Mouse (Mus musculus): ENCODE results near the gene Olfr630. TPM values are rescaled to one million over a fixed set of nuclear protein-coding genes. Genes with fewer than 3 reads are reported as not detected.
"Not testable (repeated sequence)": the region's sequence is repeated elsewhere in the genome, so short reads cannot be mapped to it uniquely, and the experiment has no call there.

The Olfr630 gene
- not detected in 2 replicates for polyA plus RNA-seq (2014; fragmentation: Nextera tagmentation; extraction: Ambion mirVana)

GRCm38 (mm10) chr7:103757233-103757632 lies at the start of gene Olfr630:
Olfr630 (minus strand) TSS chr7:103757333.
- ATAC-seq (ENCODE audit: insufficient read depth): no peak
- Histone ChIP-seq H3K4me3 (ENCODE audit: low read depth, low read length) (no peak within 1 kb of the TSS), H3K36me3 (ENCODE audit: insufficient read depth) (no peaks in the 10 kb centered on the region), H3K4me1 (ENCODE audit: insufficient read depth) (no peaks in the 10 kb centered on the region), H3K9ac (no peak within 1 kb of the TSS), H3K4me2 (no peak within 1 kb of the TSS), H3K9me3 (ENCODE audit: low read depth, low read length) (no peaks in the 10 kb centered on the region), H3K27me3 (ENCODE audit: insufficient read depth, low read length) (no peaks in the 10 kb centered on the region), H3K27ac (ENCODE audit: low read depth) (no peak within 1 kb of the TSS)
- DNase-seq: no peak
- TF ChIP-seq CTCF (IDR thresholded peaks at IDR 0.05; ENCODE audit: low read depth): no peak
- WGBS: 35% methylated on average over 2 of the region's 2 CpGs

GRCm38 (mm10) chr7:103806856-103807255 lies 49.7 kb upstream of the Olfr630 start:
- Histone ChIP-seq H3K27me3 (ENCODE audit: insufficient read depth, low read length) (no peaks in the 10 kb centered on the region), H3K4me3 (ENCODE audit: low read depth, low read length) (no peak overlapping the region), H3K27ac (ENCODE audit: low read depth) (no peak overlapping the region), H3K4me1 (ENCODE audit: insufficient read depth) (no peaks in the 10 kb centered on the region), H3K4me2 (no peak overlapping the region), H3K36me3 (ENCODE audit: insufficient read depth) (no peaks in the 10 kb centered on the region), H3K9ac (no peak overlapping the region), H3K9me3 (ENCODE audit: low read depth, low read length) (no peaks in the 10 kb centered on the region)
- DNase-seq (peak; percentile 78), ATAC-seq (ENCODE audit: insufficient read depth) (no peak)
- WGBS: 66% methylated on average over 1 of the region's 1 CpGs
- TF ChIP-seq CTCF (IDR thresholded peaks at IDR 0.05; ENCODE audit: low read depth): peak; percentile 63

- Histone ChIP-seq H3K4me1 (ENCODE audit: insufficient read depth) (no peaks in the 10 kb centered on the region), H3K4me3 (ENCODE audit: low read depth, low read length) (no peak overlapping the region), H3K36me3 (ENCODE audit: insufficient read depth) (no peaks in the 10 kb centered on the region), H3K9me3 (ENCODE audit: low read depth, low read length) (no peaks in the 10 kb centered on the region), H3K27ac (ENCODE audit: low read depth) (no peak overlapping the region), H3K9ac (no peak overlapping the region), H3K27me3 (ENCODE audit: insufficient read depth, low read length) (no peaks in the 10 kb centered on the region), H3K4me2 (no peak overlapping the region)
- DNase-seq (no peak), ATAC-seq (ENCODE audit: insufficient read depth) (no peak)
- no peak for TF ChIP-seq CTCF (IDR thresholded peaks at IDR 0.05; ENCODE audit: low read depth)
- 24% methylated on average over 4 of the region's 4 CpGs for WGBS
Measured at GRCm38 (mm10) chr7:103792669-103793388, 35.7 kb upstream of the Olfr630 start.

GRCm38 (mm10) chr7:103791721-103792120 lies 34.6 kb upstream of the Olfr630 start, which contains the start of gene Olfr67:
Olfr67 (minus strand) TSS chr7:103791821.
- Histone ChIP-seq H3K4me3 (ENCODE audit: low read depth, low read length) (no peak within 1 kb of the TSS), H3K4me2 (no peak within 1 kb of the TSS), H3K9me3 (ENCODE audit: low read depth, low read length) (no peaks in the 10 kb centered on the region), H3K36me3 (ENCODE audit: insufficient read depth) (no peaks in the 10 kb centered on the region), H3K9ac (no peak within 1 kb of the TSS), H3K4me1 (ENCODE audit: insufficient read depth) (no peaks in the 10 kb centered on the region), H3K27ac (ENCODE audit: low read depth) (no peak within 1 kb of the TSS), H3K27me3 (ENCODE audit: insufficient read depth, low read length) (no peaks in the 10 kb centered on the region)
- 66% methylated on average over 3 of the region's 3 CpGs for WGBS
- no peak for TF ChIP-seq CTCF (IDR thresholded peaks at IDR 0.05; ENCODE audit: low read depth)
- ATAC-seq (ENCODE audit: insufficient read depth) (no peak), DNase-seq (no peak)

- DNase-seq (no peak), ATAC-seq (ENCODE audit: insufficient read depth) (no peak)
- H3K9ac ChIP-seq: no peak within 1 kb of the TSS
- H3K36me3 ChIP-seq (ENCODE audit: insufficient read depth): no peaks in the 10 kb centered on the region
- no peak within 1 kb of the TSS for H3K4me3 ChIP-seq (ENCODE audit: low read depth, low read length)
- no peaks in the 10 kb centered on the region for H3K27me3 ChIP-seq (ENCODE audit: insufficient read depth, low read length)
- no peak within 1 kb of the TSS for H3K4me2 ChIP-seq
- no peaks in the 10 kb centered on the region for H3K4me1 ChIP-seq (ENCODE audit: insufficient read depth)
- no peak for TF ChIP-seq CTCF (IDR thresholded peaks at IDR 0.05; ENCODE audit: low read depth)
- H3K9me3 ChIP-seq (ENCODE audit: low read depth, low read length): no peaks in the 10 kb centered on the region
- H3K27ac ChIP-seq (ENCODE audit: low read depth): no peak within 1 kb of the TSS
- 72% methylated on average over 3 of the region's 3 CpGs for WGBS
Measured at GRCm38 (mm10) chr7:103779598-103779997, 22.5 kb upstream of the Olfr630 start, which contains the start of gene Olfr68. Olfr68 (minus strand) TSS chr7:103779698.

GRCm38 (mm10) chr7:103777652-103778051 lies 20.5 kb upstream of the Olfr630 start:
- H3K4me2 ChIP-seq; DNase-seq; H3K27me3 ChIP-seq (ENCODE audit: insufficient read depth, low read length); H3K9me3 ChIP-seq (ENCODE audit: low read depth, low read length); H3K4me3 ChIP-seq (ENCODE audit: low read depth, low read length); H3K36me3 ChIP-seq (ENCODE audit: insufficient read depth); ATAC-seq (ENCODE audit: insufficient read depth); H3K9ac ChIP-seq; H3K4me1 ChIP-seq (ENCODE audit: insufficient read depth); H3K27ac ChIP-seq (ENCODE audit: low read depth): not testable (repeated sequence)
- WGBS: 88% methylated on average over 4 of the region's 4 CpGs

- Histone ChIP-seq H3K4me2 (no peak within 1 kb of the TSS), H3K9me3 (ENCODE audit: low read depth, low read length) (no peaks in the 10 kb centered on the region), H3K4me1 (ENCODE audit: insufficient read depth) (no peaks in the 10 kb centered on the region), H3K4me3 (ENCODE audit: low read depth, low read length) (no peak within 1 kb of the TSS), H3K36me3 (ENCODE audit: insufficient read depth) (no peaks in the 10 kb centered on the region), H3K9ac (no peak within 1 kb of the TSS), H3K27ac (ENCODE audit: low read depth) (no peak within 1 kb of the TSS), H3K27me3 (ENCODE audit: insufficient read depth, low read length) (no peaks in the 10 kb centered on the region)
- no peak for DNase-seq
- TF ChIP-seq CTCF (IDR thresholded peaks at IDR 0.05; ENCODE audit: low read depth): no peak
- ATAC-seq (ENCODE audit: insufficient read depth): no peak
- 60% methylated on average over 2 of the region's 2 CpGs for WGBS
Measured at GRCm38 (mm10) chr7:103771494-103771893, 14.4 kb upstream of the Olfr630 start, which contains the start of gene Olfr69. Olfr69 (minus strand) TSS chr7:103771594.

GRCm38 (mm10) chr7:103767687-103768086 lies 10.6 kb upstream of the Olfr630 start:
- H3K4me2 ChIP-seq; H3K4me3 ChIP-seq (ENCODE audit: low read depth, low read length); H3K4me1 ChIP-seq (ENCODE audit: insufficient read depth); H3K36me3 ChIP-seq (ENCODE audit: insufficient read depth); DNase-seq; H3K9ac ChIP-seq; H3K27ac ChIP-seq (ENCODE audit: low read depth); ATAC-seq (ENCODE audit: insufficient read depth); H3K9me3 ChIP-seq (ENCODE audit: low read depth, low read length); H3K27me3 ChIP-seq (ENCODE audit: insufficient read depth, low read length): not testable (repeated sequence)
- 81% methylated on average over 6 of the region's 6 CpGs for WGBS

GRCm38 (mm10) chr7:103762212-103762611 lies 5.1 kb upstream of the Olfr630 start:
- 70% methylated on average over 6 of the region's 6 CpGs for WGBS
- not testable (repeated sequence) for DNase-seq; H3K27me3 ChIP-seq (ENCODE audit: insufficient read depth, low read length); H3K9me3 ChIP-seq (ENCODE audit: low read depth, low read length); H3K4me3 ChIP-seq (ENCODE audit: low read depth, low read length); H3K27ac ChIP-seq (ENCODE audit: low read depth); H3K4me2 ChIP-seq; H3K4me1 ChIP-seq (ENCODE audit: insufficient read depth); H3K36me3 ChIP-seq (ENCODE audit: insufficient read depth); H3K9ac ChIP-seq; ATAC-seq (ENCODE audit: insufficient read depth)

Measured in lung, embryonic 14.5 days (tissue).